Mouse (Mus musculus) stomach, embryonic 16.5 days (tissue): ENCODE results near the gene Retsat. TPM values are rescaled to one million over a fixed set of nuclear protein-coding genes. Genes with fewer than 3 reads are reported as not detected.

Source experiments
- polyA plus RNA-seq: library from polyadenylated mRNA; unstranded; fragments of >200 nt; fragmentation: Nextera tagmentation; extraction: Ambion mirVana; gene quantifications from 2 replicates; pipeline ENCODE4 v1.2.1, GENCODE M21; 2015

Retsat gene
- polyA plus RNA-seq, 1 experiment from 2014 or later = 29.6 TPM

Other genes starting within 250 kb of the Retsat start
- 16.6 and 18.5 TPM in 2 replicates for gene Tmem150a, start 243.0 kb upstream of the Retsat start, polyA plus RNA-seq
- gene Rnf181, start 231.5 kb upstream of the Retsat start, polyA plus RNA-seq = 139 and 143 TPM in 2 replicates
- 25.2 and 30.4 TPM in 2 replicates for gene Vamp5, start 218.0 kb upstream of the Retsat start, polyA plus RNA-seq
- gene Vamp8, start 207.8 kb upstream of the Retsat start, polyA plus RNA-seq = 244 and 269 TPM in 2 replicates
- 34.7 and 35.3 TPM in 2 replicates for gene Ggcx, start 184.2 kb upstream of the Retsat start, polyA plus RNA-seq
- gene Mat2a, start 158.9 kb upstream of the Retsat start, polyA plus RNA-seq = 298 and 309 TPM in 2 replicates
- 0.21 and 0.24 TPM in 2 replicates for gene Sh2d6, start 76.8 kb upstream of the Retsat start, polyA plus RNA-seq
- 142 and 180 TPM in 2 replicates for gene Capg, start 54.1 kb upstream of the Retsat start, polyA plus RNA-seq
- 18.1 and 19.6 TPM in 2 replicates for gene Elmod3, start 62 bp upstream of the Retsat start, polyA plus RNA-seq
- gene Tgoln1, start 18.5 kb downstream of the Retsat start, polyA plus RNA-seq = 43.5 and 46.0 TPM in 2 replicates
- gene Tcf7l1, start 190.8 kb downstream of the Retsat start, polyA plus RNA-seq = 20.6 and 21.1 TPM in 2 replicates